Mouse (Mus musculus) hindlimb bud, embryonic 11.5 days (tissue): ENCODE measurements at regions not wholly inside any gene's neighbourhood (a gene's known extent, or its start where the extent isn't known, plus 50 kb on each side); places are given as distances from the start of the nearest gene placed in this dataset.

ENCODE experiments used
- DNase-seq: peaks from one replicate; pipeline ENCODE4 v3.0.0-alpha.2; 2012; ENCODE audit warnings: low read depth, low spot score; ENCODE audit errors: extremely low spot score

- DNase-seq, result no peak
These were observed 248.9 kb upstream of the Gadl1 start for GRCm38 (mm10) chr9:115660371-115660770.

- no peak for DNase-seq
These were observed 247.3 kb upstream of the Gadl1 start for GRCm38 (mm10) chr9:115661834-115662425.

GRCm38 (mm10) chr9:115665337-115666004, 243.8 kb upstream of the Gadl1 start:
- DNase-seq, result no peak

- DNase-seq, result no peak
These were observed 242.7 kb upstream of the Gadl1 start for GRCm38 (mm10) chr9:115666530-115666929.

GRCm38 (mm10) chr9:115680703-115681576, 228.3 kb upstream of the Gadl1 start:
- no peak for DNase-seq

GRCm38 (mm10) chr9:115681841-115682240, 227.4 kb upstream of the Gadl1 start:
- DNase-seq, result no peak

- no peak for DNase-seq
These were observed 225.3 kb upstream of the Gadl1 start for GRCm38 (mm10) chr9:115683951-115684350.

GRCm38 (mm10) chr9:115686605-115687004, 222.7 kb upstream of the Gadl1 start:
- no peak for DNase-seq

- no peak for DNase-seq
These were observed 216.4 kb upstream of the Gadl1 start for GRCm38 (mm10) chr9:115692837-115693236.

GRCm38 (mm10) chr9:115703791-115704190, 205.5 kb upstream of the Gadl1 start:
- DNase-seq, result no peak

GRCm38 (mm10) chr9:115704249-115704648, 205.0 kb upstream of the Gadl1 start:
- DNase-seq, result peak; percentile 31

GRCm38 (mm10) chr9:115705761-115706160, 203.5 kb upstream of the Gadl1 start:
- no peak for DNase-seq

GRCm38 (mm10) chr9:115708199-115708934, 200.9 kb upstream of the Gadl1 start:
- no peak for DNase-seq

GRCm38 (mm10) chr9:115710039-115710739, 199.1 kb upstream of the Gadl1 start:
- DNase-seq, result no peak

- DNase-seq, result no peak
These were observed 188.9 kb upstream of the Gadl1 start for GRCm38 (mm10) chr9:115720306-115720705.

GRCm38 (mm10) chr9:115720841-115721240, 188.4 kb upstream of the Gadl1 start:
- DNase-seq, result no peak

GRCm38 (mm10) chr9:115724063-115724462, 185.2 kb upstream of the Gadl1 start:
- no peak for DNase-seq

- no peak for DNase-seq
These were observed 181.9 kb upstream of the Gadl1 start for GRCm38 (mm10) chr9:115727361-115727760.

- no peak for DNase-seq
These were observed 177.7 kb upstream of the Gadl1 start for GRCm38 (mm10) chr9:115731557-115731956.

GRCm38 (mm10) chr9:115733104-115733503, 176.2 kb upstream of the Gadl1 start:
- DNase-seq, result no peak

GRCm38 (mm10) chr9:115739984-115740383, 169.3 kb upstream of the Gadl1 start:
- DNase-seq, result no peak
